10 mouse cellular contexts compared by ENCODE assay signal in the genomic region with DNA sequence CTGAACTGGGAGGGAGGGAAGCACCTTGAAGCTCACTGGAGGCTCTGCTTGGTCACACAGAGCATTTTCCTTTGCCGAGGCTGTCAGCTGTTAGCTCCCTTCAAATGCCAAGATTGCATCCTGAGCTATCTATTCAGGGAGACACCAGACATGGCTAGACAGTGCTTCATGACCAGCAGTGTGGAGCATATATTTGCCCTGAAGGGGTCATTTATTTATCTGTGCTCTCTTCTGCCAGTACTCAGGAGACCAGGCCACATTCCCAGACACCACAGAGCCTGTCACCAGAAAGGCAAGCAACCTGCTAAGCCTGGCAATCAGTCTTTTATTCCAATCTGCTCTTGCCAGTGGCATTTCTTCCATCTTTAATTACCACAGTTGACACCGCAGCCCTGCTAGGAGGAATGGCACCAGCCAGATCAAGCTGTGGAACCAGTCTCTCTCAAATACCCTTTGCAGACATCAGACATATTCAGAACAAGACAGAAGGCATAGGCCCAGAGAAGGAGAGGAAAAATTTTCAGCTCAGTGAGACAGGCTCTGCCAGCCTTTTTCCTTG.
DNase-seq lines count a peak whose midpoint lies in the region.
"Had no signal": no experiment of that assay in that cellular context is flagged by ENCODE, and none has a peak within 500 bp of the region (broad histone marks: within the 10 kb centered on the region; RNA-seq: fewer than 3 reads in every experiment).

No protein-coding gene starts in this region.

- intact Hi-C loops in heart, postnatal 14 days (cut with DNase I): no loop called here

- DNase-seq in cerebellum, adult 18-20 months: peak; percentile 1 to 5
- DNase-seq in cerebellum, adult 11 months: no peak
- DNase-seq in layer of hippocampus, postnatal 10 days (ENCODE audit: low spot score in 2 of 2): peak; percentile 8 to 21
- DNase-seq in layer of hippocampus, adult 11-12 months (ENCODE audit: low spot score): no peak
- peak; percentile 75 for DNase-seq in Muller cell, postnatal 12 days (ENCODE audit: inconsistent ontology term)
- peak; percentile 8 to 9 for DNase-seq in cerebellum, postnatal 25 days
- DNase-seq in kidney, postnatal 10 days: no peak
- no peak for DNase-seq in heart, postnatal 14 days
- DNase-seq: heart, adult 2 months; lung, embryonic 14.5 days had no signal

Comparison
In these comparisons a context has a peak if more than half of its experiments do, and no peak if none do; other contexts are left out.
1. DNase-seq: peak in cerebellum, adult 18-20 months (2 of 2), layer of hippocampus, postnatal 10 days (2 of 2), Muller cell, postnatal 12 days (single experiment) and cerebellum, postnatal 25 days (2 of 2); none in cerebellum, adult 11 months (single experiment), layer of hippocampus, adult 11-12 months (single experiment), kidney, postnatal 10 days (single experiment) and heart, postnatal 14 days (0 of 2).